Mouse (Mus musculus): ENCODE measurements at regions not wholly inside any gene's neighbourhood (a gene's known extent, or its start where the extent isn't known, plus 50 kb on each side); places are given as distances from the start of the nearest gene placed in this dataset.

DNA sequence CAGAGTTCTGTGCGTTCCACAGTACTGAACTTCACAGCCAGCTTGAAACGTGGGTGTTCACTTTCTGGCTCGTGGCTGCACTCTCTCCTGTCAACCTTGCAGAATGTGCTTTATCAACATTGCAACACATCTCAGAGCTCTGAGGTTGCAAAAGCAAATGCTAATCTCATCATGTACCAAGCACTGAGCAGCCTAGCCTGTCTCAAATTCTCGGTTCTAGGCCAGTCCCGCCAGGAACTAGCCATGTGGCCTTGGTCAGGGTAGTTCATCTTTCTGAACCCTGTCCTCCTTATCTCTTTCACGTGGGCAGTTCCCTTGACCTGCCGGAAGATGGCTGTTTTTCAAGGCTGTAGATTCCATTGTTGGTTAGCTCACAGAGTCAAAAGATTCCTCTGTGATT lies 159.3 kb upstream of the Mast4 start:
- Histone ChIP-seq H3K36me3 (replicated peaks; ENCODE audit: low read length) (no peaks in the 10 kb centered on the region), H3K27me3 (replicated peaks) (no peaks in the 10 kb centered on the region), H3K4me1 (no peaks in the 10 kb centered on the region), H3K4me3 (replicated peaks) (no peak overlapping the region), H3K9me3 (no peaks in the 10 kb centered on the region)
- TF ChIP-seq FLI1 (IDR thresholded peaks at IDR 0.05; ENCODE audit: low read length) (no peak), GATA1 (IDR thresholded peaks at IDR 0.05; ENCODE audit: borderline replicate concordance, low read length) (no peak)

DNA sequence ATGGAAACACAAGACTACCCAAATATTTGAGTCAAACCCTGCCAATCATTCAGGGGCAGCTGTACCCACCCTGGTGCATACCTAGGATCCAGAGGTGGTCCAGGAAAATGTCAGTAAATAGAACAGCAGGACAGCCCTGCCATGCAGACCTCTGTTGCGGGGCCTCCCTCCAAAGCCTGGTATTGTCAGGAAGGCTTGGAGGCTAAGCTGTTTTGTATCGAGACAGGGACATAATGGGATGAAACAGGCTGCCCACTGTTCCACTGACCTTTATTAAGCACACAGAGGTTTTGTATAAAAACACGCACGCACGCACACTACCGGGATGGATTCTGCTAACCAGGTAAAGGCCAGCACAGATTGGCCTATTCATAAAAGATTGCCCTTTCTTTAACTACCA lies 155.8 kb upstream of the Mast4 start:
- Histone ChIP-seq H3K4me3 (replicated peaks) (no peak overlapping the region), H3K36me3 (replicated peaks; ENCODE audit: low read length) (no peaks in the 10 kb centered on the region), H3K27me3 (replicated peaks) (no peaks in the 10 kb centered on the region), H3K9me3 (no peaks in the 10 kb centered on the region), H3K4me1 (no peaks in the 10 kb centered on the region)
- TF ChIP-seq FLI1 (IDR thresholded peaks at IDR 0.05; ENCODE audit: low read length) (no peak), GATA1 (IDR thresholded peaks at IDR 0.05; ENCODE audit: borderline replicate concordance, low read length) (no peak)

- Histone ChIP-seq H3K36me3 (replicated peaks; ENCODE audit: low read length) (no peaks in the 10 kb centered on the region), H3K4me3 (replicated peaks) (no peak overlapping the region), H3K27me3 (replicated peaks) (no peaks in the 10 kb centered on the region), H3K4me1 (no peaks in the 10 kb centered on the region), H3K9me3 (no peaks in the 10 kb centered on the region)
- no peak for TF ChIP-seq GATA1 (IDR thresholded peaks at IDR 0.05; ENCODE audit: borderline replicate concordance, low read length)
- no peak for TF ChIP-seq FLI1 (IDR thresholded peaks at IDR 0.05; ENCODE audit: low read length)
These were observed 149.8 kb upstream of the Mast4 start for GRCm38 (mm10) chr13:103484092-103484491.

GRCm38 (mm10) chr13:103483392-103483791 lies 149.1 kb upstream of the Mast4 start:
- TF ChIP-seq GATA1 (IDR thresholded peaks at IDR 0.05; ENCODE audit: borderline replicate concordance, low read length) (no peak), FLI1 (IDR thresholded peaks at IDR 0.05; ENCODE audit: low read length) (no peak)
- no peaks in the 10 kb centered on the region for H3K27me3 ChIP-seq (replicated peaks)
- no peak overlapping the region for H3K4me3 ChIP-seq (replicated peaks)
- no peaks in the 10 kb centered on the region for H3K4me1 ChIP-seq
- no peaks in the 10 kb centered on the region for H3K36me3 ChIP-seq (replicated peaks; ENCODE audit: low read length)
- no peaks in the 10 kb centered on the region for H3K9me3 ChIP-seq

GRCm38 (mm10) chr13:103476328-103476727 lies 142.0 kb upstream of the Mast4 start:
- no peaks in the 10 kb centered on the region for H3K36me3 ChIP-seq (replicated peaks; ENCODE audit: low read length)
- no peak overlapping the region for H3K4me3 ChIP-seq (replicated peaks)
- no peaks in the 10 kb centered on the region for H3K4me1 ChIP-seq
- H3K9me3 ChIP-seq: 0 out of 2 replicates have a peak, but pooled peaks cover 7% of the 10 kb centered on the region
- no peaks in the 10 kb centered on the region for H3K27me3 ChIP-seq (replicated peaks)
- TF ChIP-seq FLI1 (IDR thresholded peaks at IDR 0.05; ENCODE audit: low read length) (no peak), GATA1 (IDR thresholded peaks at IDR 0.05; ENCODE audit: borderline replicate concordance, low read length) (no peak)

DNA sequence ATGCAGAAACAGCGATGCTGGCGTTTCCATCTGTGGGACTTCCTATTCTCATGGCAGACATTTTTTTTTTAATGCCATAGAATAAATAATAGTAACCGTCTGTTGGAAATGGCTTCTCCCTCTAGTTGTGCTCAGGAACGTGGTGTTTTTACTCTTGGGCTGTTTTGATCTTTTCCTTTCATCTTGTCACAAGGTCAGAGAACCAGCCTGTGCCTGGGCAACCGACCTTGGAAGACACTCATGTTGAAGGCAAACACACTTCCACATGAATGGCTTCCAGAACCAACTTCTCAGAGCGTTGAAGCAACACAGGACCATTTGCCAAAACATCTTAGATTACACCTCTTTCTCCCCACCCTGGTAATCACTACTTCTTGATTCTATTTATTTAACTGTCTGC lies 137.9 kb upstream of the Mast4 start:
- TF ChIP-seq FLI1 (IDR thresholded peaks at IDR 0.05; ENCODE audit: low read length) (no peak), GATA1 (IDR thresholded peaks at IDR 0.05; ENCODE audit: borderline replicate concordance, low read length) (no peak)
- no peaks in the 10 kb centered on the region for H3K27me3 ChIP-seq (replicated peaks)
- no peaks in the 10 kb centered on the region for H3K36me3 ChIP-seq (replicated peaks; ENCODE audit: low read length)
- H3K4me1 ChIP-seq: no peaks in the 10 kb centered on the region
- no peak overlapping the region for H3K4me3 ChIP-seq (replicated peaks)
- H3K9me3 ChIP-seq: no peaks in the 10 kb centered on the region

DNA sequence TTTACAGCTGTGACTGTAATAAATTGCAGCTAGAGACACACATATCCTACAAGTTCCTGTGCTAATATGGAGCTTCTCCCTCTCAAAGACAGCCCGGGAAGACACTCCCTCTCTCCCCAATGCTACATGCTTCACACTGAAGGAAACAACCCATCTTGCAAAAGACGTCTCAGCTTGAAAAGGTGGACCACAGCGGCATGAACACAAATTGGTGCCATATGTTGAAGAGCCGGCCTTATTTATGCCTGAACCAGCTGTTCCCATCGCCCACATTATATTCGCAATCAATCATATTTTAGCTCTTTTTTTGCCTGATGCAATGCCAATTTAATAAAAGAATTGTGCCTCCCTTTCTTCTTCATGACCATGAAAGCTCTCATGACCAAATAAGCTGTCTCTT lies 135.8 kb upstream of the Mast4 start:
- Histone ChIP-seq H3K4me3 (replicated peaks) (no peak overlapping the region), H3K9me3 (no peaks in the 10 kb centered on the region), H3K27me3 (replicated peaks) (no peaks in the 10 kb centered on the region), H3K4me1 (no peaks in the 10 kb centered on the region), H3K36me3 (replicated peaks; ENCODE audit: low read length) (no peaks in the 10 kb centered on the region)
- TF ChIP-seq FLI1 (IDR thresholded peaks at IDR 0.05; ENCODE audit: low read length) (no peak), GATA1 (IDR thresholded peaks at IDR 0.05; ENCODE audit: borderline replicate concordance, low read length) (no peak)

GRCm38 (mm10) chr13:103460499-103460898 lies 126.2 kb upstream of the Mast4 start:
- H3K4me3 ChIP-seq (replicated peaks): no peak overlapping the region
- H3K27me3 ChIP-seq (replicated peaks): no peaks in the 10 kb centered on the region
- TF ChIP-seq GATA1 (IDR thresholded peaks at IDR 0.05; ENCODE audit: borderline replicate concordance, low read length) (no peak), FLI1 (IDR thresholded peaks at IDR 0.05; ENCODE audit: low read length) (no peak)
- no peaks in the 10 kb centered on the region for H3K36me3 ChIP-seq (replicated peaks; ENCODE audit: low read length)
- H3K9me3 ChIP-seq: peaks cover 6% of the 10 kb centered on the region
- no peaks in the 10 kb centered on the region for H3K4me1 ChIP-seq

DNA sequence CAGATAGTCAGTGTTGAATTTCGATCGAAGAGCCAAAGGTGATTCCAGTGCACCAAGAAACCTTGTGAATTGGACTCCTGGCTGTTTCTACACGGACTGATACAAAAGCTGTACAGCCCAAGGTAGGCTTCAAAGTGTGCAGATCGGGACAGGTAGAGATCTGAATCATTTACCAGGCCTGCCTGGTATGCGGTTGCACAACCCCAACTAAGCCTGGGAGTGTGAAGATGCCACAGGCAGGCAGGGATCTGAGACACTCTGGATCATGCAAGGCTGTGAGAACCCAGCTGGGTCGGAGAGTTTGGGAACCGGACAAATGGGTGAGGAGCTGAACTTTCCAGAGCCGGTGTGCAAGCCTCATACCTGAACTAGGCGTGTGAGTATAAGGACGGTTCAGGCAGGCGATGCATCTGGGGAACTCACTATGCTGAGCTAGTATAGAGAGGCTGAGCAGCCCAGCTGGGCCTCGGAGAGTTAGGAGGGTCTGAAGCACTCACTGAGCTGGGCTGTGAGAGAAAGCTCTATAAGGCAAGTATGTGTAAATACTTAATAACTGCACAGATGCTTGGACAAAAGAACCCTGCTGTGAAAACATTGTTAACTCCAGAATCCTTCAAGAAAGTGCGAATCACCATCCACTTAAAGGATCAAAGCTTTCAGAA lies 125.3 kb upstream of the Mast4 start:
- Histone ChIP-seq H3K4me3 (replicated peaks) (no peak overlapping the region), H3K4me1 (no peaks in the 10 kb centered on the region), H3K36me3 (replicated peaks; ENCODE audit: low read length) (no peaks in the 10 kb centered on the region), H3K27me3 (replicated peaks) (no peaks in the 10 kb centered on the region), H3K9me3 (peaks cover 6% of the 10 kb centered on the region)
- TF ChIP-seq GATA1 (IDR thresholded peaks at IDR 0.05; ENCODE audit: borderline replicate concordance, low read length) (no peak), FLI1 (IDR thresholded peaks at IDR 0.05; ENCODE audit: low read length) (no peak)

DNA sequence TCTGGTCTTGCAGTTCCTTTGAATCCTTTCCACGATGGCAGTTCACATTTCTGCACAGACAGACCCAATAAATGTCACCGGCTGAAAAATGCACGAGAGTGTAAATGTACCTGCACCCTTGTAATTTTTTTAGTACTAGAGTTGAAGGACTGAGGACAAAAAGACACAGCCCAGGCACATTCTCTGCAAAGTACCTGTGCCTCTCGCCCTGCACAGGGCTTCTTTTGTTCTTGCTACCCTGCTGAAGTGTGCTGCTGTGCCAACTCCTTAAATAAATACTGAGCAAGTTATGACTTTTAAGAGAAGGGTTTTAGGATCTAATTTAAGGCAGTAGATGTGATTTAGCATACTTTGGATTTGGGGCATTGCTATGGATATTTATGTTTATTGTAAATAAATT lies 118.5 kb upstream of the Mast4 start:
- TF ChIP-seq FLI1 (IDR thresholded peaks at IDR 0.05; ENCODE audit: low read length) (no peak), GATA1 (IDR thresholded peaks at IDR 0.05; ENCODE audit: borderline replicate concordance, low read length) (no peak)
- no peaks in the 10 kb centered on the region for H3K27me3 ChIP-seq (replicated peaks)
- no peaks in the 10 kb centered on the region for H3K4me1 ChIP-seq
- no peaks in the 10 kb centered on the region for H3K36me3 ChIP-seq (replicated peaks; ENCODE audit: low read length)
- H3K4me3 ChIP-seq (replicated peaks): no peak overlapping the region
- H3K9me3 ChIP-seq: no peaks in the 10 kb centered on the region

GRCm38 (mm10) chr13:103430589-103430988 lies 96.3 kb upstream of the Mast4 start:
- no peaks in the 10 kb centered on the region for H3K36me3 ChIP-seq (replicated peaks; ENCODE audit: low read length)

More at GRCm38 (mm10) chr13:103430589-103430988, 96.3 kb upstream of the Mast4 start:
- TF ChIP-seq FLI1 (IDR thresholded peaks at IDR 0.05; ENCODE audit: low read length): no peak
- TF ChIP-seq GATA1 (IDR thresholded peaks at IDR 0.05; ENCODE audit: borderline replicate concordance, low read length): no peak
- H3K27me3 ChIP-seq (replicated peaks): no peaks in the 10 kb centered on the region
- H3K4me1 ChIP-seq: no peaks in the 10 kb centered on the region
- H3K9me3 ChIP-seq: 0 out of 2 replicates have a peak, but pooled peaks cover 3% of the 10 kb centered on the region
- H3K4me3 ChIP-seq (replicated peaks): no peak overlapping the region

All from megakaryocyte, embryonic 14.5 days (primary cell).